In the genomic region with DNA sequence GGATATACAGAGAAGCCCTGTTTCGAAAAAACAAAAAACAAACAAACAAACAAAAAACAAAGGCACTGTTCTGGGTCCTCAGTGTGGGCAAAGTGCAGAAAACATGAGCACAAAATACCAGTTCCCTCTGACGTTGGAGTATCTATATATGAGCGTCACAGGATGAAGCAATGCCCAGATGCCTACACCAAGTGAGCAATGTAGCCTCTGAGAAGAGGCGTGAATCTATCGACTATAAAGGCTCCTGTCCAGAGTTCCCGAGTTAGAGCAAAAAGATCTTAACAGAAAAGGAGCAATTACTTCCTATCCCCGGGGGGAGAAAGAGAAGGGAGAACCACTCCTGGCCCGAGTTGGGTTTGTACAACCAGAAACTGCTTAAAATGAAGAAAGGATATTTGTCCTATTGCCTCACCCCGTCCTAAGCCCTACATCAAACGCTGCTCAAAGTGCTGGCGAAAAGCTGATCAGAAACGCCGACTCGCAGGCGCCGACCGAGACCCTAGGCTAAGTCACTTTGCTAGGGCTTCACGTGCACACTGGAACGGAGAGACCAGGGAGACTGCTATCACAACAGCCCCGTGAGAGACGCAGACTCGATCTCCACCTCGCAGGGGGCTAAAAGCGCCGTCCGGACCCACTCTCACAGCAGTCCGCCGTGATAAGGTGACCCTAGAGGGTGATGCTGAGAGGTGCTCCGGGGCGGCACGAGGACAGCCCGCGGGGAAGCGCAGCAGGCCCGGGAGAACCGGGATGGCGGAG, we compare ENCODE assay signal across 8 mouse cellular contexts. TPM values are rescaled to one million over a fixed set of nuclear protein-coding genes. Genes with fewer than 3 reads are reported as not detected.
DNase-seq lines count a peak whose midpoint lies in the region; ATAC-seq and TF ChIP-seq lines count a peak whose summit lies in the region.

No protein-coding gene starts in this region.

- no peak for TF ChIP-seq CTCF in thymus, adult 2 months (IDR thresholded peaks at IDR 0.05; ENCODE audit: borderline replicate concordance, control insufficient read depth, extremely low read depth, insufficient read depth, low read length, poor library complexity)

- H3K9me3 ChIP-seq in hindbrain, embryonic 16.5 days (ENCODE audit: control insufficient read depth, low read length), result no peaks in the 10 kb centered on the region
- H3K9me3 ChIP-seq in midbrain, embryonic 15.5 days, result no peaks in the 10 kb centered on the region

- WGBS in thymus, adult 2 months, result 3% methylated on average over 37 of the region's 37 CpGs
- WGBS in hindbrain, embryonic 16.5 days, result 2% methylated on average over 30 of the region's 37 CpGs
- WGBS in midbrain, embryonic 15.5 days, result 2% methylated on average over 37 of the region's 37 CpGs

- no peaks in the 10 kb centered on the region; the same call in 1 of the 2 replicates for H3K36me3 ChIP-seq in thymus, adult 2 months (ENCODE audit: control insufficient read depth, insufficient read depth, low read length)
- H3K36me3 ChIP-seq in hindbrain, embryonic 16.5 days (ENCODE audit: control insufficient read depth, insufficient read depth, low read length), result peaks cover 2% of the 10 kb centered on the region; the same call in 1 of the 2 replicates
- peaks cover 6% of the 10 kb centered on the region; the same call in 1 of the 2 replicates for H3K36me3 ChIP-seq in midbrain, embryonic 15.5 days (replicated peaks)

- peaks cover 9% of the 10 kb centered on the region for H3K4me1 ChIP-seq in thymus, adult 2 months (replicated peaks; ENCODE audit: control insufficient read depth, insufficient read depth, low read length)
- peaks cover 10% of the 10 kb centered on the region for H3K4me1 ChIP-seq in hindbrain, embryonic 16.5 days (ENCODE audit: control insufficient read depth, insufficient read depth, low read depth, low read length)
- H3K4me1 ChIP-seq in midbrain, embryonic 15.5 days, result peaks cover 19% of the 10 kb centered on the region

- ATAC-seq in hindbrain, embryonic 16.5 days, result peak; percentile 60; the same call in 1 of the 2 replicates
- ATAC-seq in midbrain, embryonic 15.5 days (replicated peaks), result peak; percentile 61

- TF ChIP-seq POLR2A in thymus, adult 2 months (IDR thresholded peaks at IDR 0.05; ENCODE audit: control insufficient read depth, extremely low read depth, insufficient read depth, low read length, poor library complexity), result no peak

- H3K4me2 ChIP-seq in hindbrain, embryonic 16.5 days (ENCODE audit: low read length), result peak overlapping the region; percentile 93
- peak overlapping the region; percentile 92 for H3K4me2 ChIP-seq in midbrain, embryonic 15.5 days

- H3K27me3 ChIP-seq in thymus, adult 2 months (ENCODE audit: control insufficient read depth, insufficient read depth, low read length), result no peaks in the 10 kb centered on the region
- peaks cover 2% of the 10 kb centered on the region; the same call in 1 of the 2 replicates for H3K27me3 ChIP-seq in hindbrain, embryonic 16.5 days (replicated peaks; ENCODE audit: control insufficient read depth, insufficient read depth, low read length)
- H3K27me3 ChIP-seq in midbrain, embryonic 15.5 days (replicated peaks), result peaks cover 8% of the 10 kb centered on the region

- peak overlapping the region; percentile 98 for H3K4me3 ChIP-seq in thymus, adult 2 months (ENCODE audit: control insufficient read depth, insufficient read depth, low read length)
- peak overlapping the region; percentile 95 for H3K4me3 ChIP-seq in hindbrain, embryonic 16.5 days (ENCODE audit: low read length)
- peak overlapping the region; percentile 96 for H3K4me3 ChIP-seq in midbrain, embryonic 15.5 days

- DNase-seq in cerebellum, adult 11-12 months, result peak; percentile 11
- DNase-seq in cerebellum, postnatal 10 days, result no peak
- no peak for DNase-seq in thymus, adult 2 months
- DNase-seq in thymus, postnatal 36 days, result no peak
- no peak for DNase-seq in left cerebral cortex, adult 11 months (ENCODE audit: low spot score)
- DNase-seq in lung, adult 18-20 months, result no peak

- peak overlapping the region; percentile 90 for H3K9ac ChIP-seq in hindbrain, embryonic 16.5 days (ENCODE audit: low read depth, low read length)
- peak overlapping the region; percentile 82 for H3K9ac ChIP-seq in midbrain, embryonic 15.5 days

- no peak overlapping the region for H3K27ac ChIP-seq in thymus, adult 2 months (ENCODE audit: control insufficient read depth, insufficient read depth, low read length)
- peak overlapping the region; percentile 76 for H3K27ac ChIP-seq in hindbrain, embryonic 16.5 days (ENCODE audit: low read depth, low read length)
- H3K27ac ChIP-seq in midbrain, embryonic 15.5 days, result peak overlapping the region; percentile 69

RNA-seq across cellular contexts. Expression of a gene that starts 0.6 kb away (rescaled TPM):
- polyA plus RNA-seq in thymus, adult 2 months (2012; rRNA removed), result 3.7 and 4.3 TPM in 2 replicates
- polyA plus RNA-seq in hindbrain, embryonic 16.5 days (2015; fragmentation: Nextera tagmentation; extraction: Ambion mirVana), result 9.7 and 10.8 TPM in 2 replicates
- 10.9 and 11.2 TPM in 2 replicates for polyA plus RNA-seq in midbrain, embryonic 15.5 days (2015; fragmentation: Nextera tagmentation; extraction: Ambion mirVana)

RNA-seq across cellular contexts. Expression of a gene that starts 0.6 kb away (rescaled TPM):
- polyA plus RNA-seq in thymus, adult 2 months (2012; rRNA removed), result 10.7 and 11.8 TPM in 2 replicates
- polyA plus RNA-seq in hindbrain, embryonic 16.5 days (2015; fragmentation: Nextera tagmentation; extraction: Ambion mirVana), result 8.9 and 9.9 TPM in 2 replicates
- 10.0 and 11.6 TPM in 2 replicates for polyA plus RNA-seq in midbrain, embryonic 15.5 days (2015; fragmentation: Nextera tagmentation; extraction: Ambion mirVana)

RNA-seq across cellular contexts. Expression of a gene that starts 13.3 kb away (rescaled TPM):
- 7.6 and 9.2 TPM in 2 replicates for polyA plus RNA-seq in thymus, adult 2 months (2012; rRNA removed)
- polyA plus RNA-seq in hindbrain, embryonic 16.5 days (2015; fragmentation: Nextera tagmentation; extraction: Ambion mirVana), result 21.1 and 21.2 TPM in 2 replicates
- 17.4 and 17.9 TPM in 2 replicates for polyA plus RNA-seq in midbrain, embryonic 15.5 days (2015; fragmentation: Nextera tagmentation; extraction: Ambion mirVana)

RNA-seq across cellular contexts. Expression of a gene that starts 35.2 kb away (rescaled TPM):
- 40.9 and 53.0 TPM in 2 replicates for polyA plus RNA-seq in thymus, adult 2 months (2012; rRNA removed)
- 77.4 and 80.3 TPM in 2 replicates for polyA plus RNA-seq in hindbrain, embryonic 16.5 days (2015; fragmentation: Nextera tagmentation; extraction: Ambion mirVana)
- polyA plus RNA-seq in midbrain, embryonic 15.5 days (2015; fragmentation: Nextera tagmentation; extraction: Ambion mirVana), result 69.4 and 71.0 TPM in 2 replicates

RNA-seq across cellular contexts. Expression of a gene that starts 38.2 kb away (rescaled TPM):
- 42.9 and 43.3 TPM in 2 replicates for polyA plus RNA-seq in thymus, adult 2 months (2012; rRNA removed)
- 127 and 128 TPM in 2 replicates for polyA plus RNA-seq in hindbrain, embryonic 16.5 days (2015; fragmentation: Nextera tagmentation; extraction: Ambion mirVana)
- polyA plus RNA-seq in midbrain, embryonic 15.5 days (2015; fragmentation: Nextera tagmentation; extraction: Ambion mirVana), result 130 and 133 TPM in 2 replicates
